Mouse (Mus musculus): Measurements from ENCODE around the gene Klk1b21. TPM values are rescaled to one million over a fixed set of nuclear protein-coding genes. Genes with fewer than 3 reads are reported as not detected.
"Not testable (repeated sequence)": the region's sequence is repeated elsewhere in the genome, so short reads cannot be mapped to it uniquely, and the experiment has no call there.

Gene Klk1b21
- polyA plus RNA-seq (2012; ENCODE audit: insufficient read depth, insufficient read length, low replicate concordance, missing spikeins) = not detected in 2 replicates

- 80% methylated on average over 3 of the region's 3 CpGs for WGBS
- H3K4me3 ChIP-seq (ENCODE audit: insufficient read depth, low read depth, low read length); H3K4me1 ChIP-seq (ENCODE audit: control insufficient read depth, insufficient read depth, low read length); H3K27ac ChIP-seq (ENCODE audit: insufficient read depth, low read depth, low read length): not testable (repeated sequence)
Observed at GRCm38 (mm10) chr7:44102028-44102427, at the start of gene Klk1b21. TSS of gene Klk1b21 (plus strand) at chr7:44102328.

- no peak overlapping the region for H3K27ac ChIP-seq (ENCODE audit: insufficient read depth, low read depth, low read length)
- 78% methylated on average over 2 of the region's 2 CpGs for WGBS
- no peak overlapping the region for H3K4me3 ChIP-seq (ENCODE audit: insufficient read depth, low read depth, low read length)
- TF ChIP-seq POLR2A (IDR thresholded peaks at IDR 0.05; ENCODE audit: insufficient read depth, low read depth, low read length) (no peak), CTCF (IDR thresholded peaks at IDR 0.05; ENCODE audit: insufficient read depth, low read depth, low read length) (no peak)
- H3K4me1 ChIP-seq (ENCODE audit: control insufficient read depth, insufficient read depth, low read length) = no peaks in the 10 kb centered on the region
Observed at GRCm38 (mm10) chr7:44072117-44072516, 30.0 kb upstream of the Klk1b21 start.

- H3K4me3 ChIP-seq (ENCODE audit: insufficient read depth, low read depth, low read length) = no peak overlapping the region
- H3K4me1 ChIP-seq (ENCODE audit: control insufficient read depth, insufficient read depth, low read length) = no peaks in the 10 kb centered on the region
- WGBS = 60% methylated on average over 1 of the region's 1 CpGs
- no peak for TF ChIP-seq CTCF (IDR thresholded peaks at IDR 0.05; ENCODE audit: insufficient read depth, low read depth, low read length)
- no peak for TF ChIP-seq POLR2A (IDR thresholded peaks at IDR 0.05; ENCODE audit: insufficient read depth, low read depth, low read length)
- H3K27ac ChIP-seq (ENCODE audit: insufficient read depth, low read depth, low read length) = no peak overlapping the region
Observed at GRCm38 (mm10) chr7:44077703-44078102, 24.4 kb upstream of the Klk1b21 start.

- H3K4me3 ChIP-seq (ENCODE audit: insufficient read depth, low read depth, low read length) = no peak overlapping the region
- WGBS = 84% methylated on average over 1 of the region's 1 CpGs
- no peak for TF ChIP-seq CTCF (IDR thresholded peaks at IDR 0.05; ENCODE audit: insufficient read depth, low read depth, low read length)
- no peak overlapping the region for H3K27ac ChIP-seq (ENCODE audit: insufficient read depth, low read depth, low read length)
- no peaks in the 10 kb centered on the region for H3K4me1 ChIP-seq (ENCODE audit: control insufficient read depth, insufficient read depth, low read length)
Observed at GRCm38 (mm10) chr7:44096111-44096510, 6.0 kb upstream of the Klk1b21 start.

- H3K27ac ChIP-seq (ENCODE audit: insufficient read depth, low read depth, low read length) = no peak within 1 kb of the TSS
- TF ChIP-seq CTCF (IDR thresholded peaks at IDR 0.05; ENCODE audit: insufficient read depth, low read depth, low read length) (no peak), POLR2A (IDR thresholded peaks at IDR 0.05; ENCODE audit: insufficient read depth, low read depth, low read length) (no peak)
- 61% methylated on average over 4 of the region's 4 CpGs for WGBS
- H3K4me3 ChIP-seq (ENCODE audit: insufficient read depth, low read depth, low read length) = no peak within 1 kb of the TSS
- H3K4me1 ChIP-seq (ENCODE audit: control insufficient read depth, insufficient read depth, low read length) = no peaks in the 10 kb centered on the region
Observed at GRCm38 (mm10) chr7:44112373-44112772, 10.2 kb downstream of the Klk1b21 start, which contains the start of gene Klk1b22. TSS of gene Klk1b22 (plus strand) at chr7:44112673.

- no peak overlapping the region for H3K27ac ChIP-seq (ENCODE audit: insufficient read depth, low read depth, low read length)
- no peaks in the 10 kb centered on the region for H3K4me1 ChIP-seq (ENCODE audit: control insufficient read depth, insufficient read depth, low read length)
- WGBS = 89% methylated on average over 6 of the region's 6 CpGs
- TF ChIP-seq POLR2A (IDR thresholded peaks at IDR 0.05; ENCODE audit: insufficient read depth, low read depth, low read length) = no peak
- TF ChIP-seq CTCF (IDR thresholded peaks at IDR 0.05; ENCODE audit: insufficient read depth, low read depth, low read length) = no peak
- H3K4me3 ChIP-seq (ENCODE audit: insufficient read depth, low read depth, low read length) = no peak overlapping the region
Observed at GRCm38 (mm10) chr7:44123445-44123844, 21.3 kb downstream of the Klk1b21 start.

- WGBS = 94% methylated on average over 3 of the region's 3 CpGs
- no peaks in the 10 kb centered on the region for H3K4me1 ChIP-seq (ENCODE audit: control insufficient read depth, insufficient read depth, low read length)
- no peak within 1 kb of the TSS for H3K4me3 ChIP-seq (ENCODE audit: insufficient read depth, low read depth, low read length)
- no peak within 1 kb of the TSS for H3K27ac ChIP-seq (ENCODE audit: insufficient read depth, low read depth, low read length)
- TF ChIP-seq CTCF (IDR thresholded peaks at IDR 0.05; ENCODE audit: insufficient read depth, low read depth, low read length) = no peak
Observed at GRCm38 (mm10) chr7:44136467-44136866, 34.3 kb downstream of the Klk1b21 start, which contains the start of gene Klk1b16. TSS of gene Klk1b16 (plus strand) at chr7:44136767.

Other genes starting within 250 kb of the Klk1b21 start
- gene Klk4, start 221.2 kb upstream of the Klk1b21 start, polyA plus RNA-seq (2012; ENCODE audit: insufficient read depth, insufficient read length, low replicate concordance, missing spikeins) = not detected in 2 replicates
- not detected in 2 replicates for gene Klk15, start 168.6 kb upstream of the Klk1b21 start, polyA plus RNA-seq (2012; ENCODE audit: insufficient read depth, insufficient read length, low replicate concordance, missing spikeins)
- gene Klk1b8, start 151.7 kb upstream of the Klk1b21 start, polyA plus RNA-seq (2012; ENCODE audit: insufficient read depth, insufficient read length, low replicate concordance, missing spikeins) = not detected in 2 replicates
- not detected in 2 replicates for gene Klk1b1, start 135.6 kb upstream of the Klk1b21 start, polyA plus RNA-seq (2012; ENCODE audit: insufficient read depth, insufficient read length, low replicate concordance, missing spikeins)
- not detected in 2 replicates for gene Klk1b9, start 126.3 kb upstream of the Klk1b21 start, polyA plus RNA-seq (2012; ENCODE audit: insufficient read depth, insufficient read length, low replicate concordance, missing spikeins)
- gene Klk1b11, start 106.5 kb upstream of the Klk1b21 start, polyA plus RNA-seq (2012; ENCODE audit: insufficient read depth, insufficient read length, low replicate concordance, missing spikeins) = not detected in 2 replicates
- gene Klk1b26, start 90.2 kb upstream of the Klk1b21 start, polyA plus RNA-seq (2012; ENCODE audit: insufficient read depth, insufficient read length, low replicate concordance, missing spikeins) = not detected in 2 replicates
- gene Klk1b27, start 50.0 kb upstream of the Klk1b21 start, polyA plus RNA-seq (2012; ENCODE audit: insufficient read depth, insufficient read length, low replicate concordance, missing spikeins) = not detected in 2 replicates
- gene Klk1b22, start 10.3 kb downstream of the Klk1b21 start, polyA plus RNA-seq (2012; ENCODE audit: insufficient read depth, insufficient read length, low replicate concordance, missing spikeins) = not detected in 2 replicates
- not detected in 2 replicates for gene Klk1b16, start 34.4 kb downstream of the Klk1b21 start, polyA plus RNA-seq (2012; ENCODE audit: insufficient read depth, insufficient read length, low replicate concordance, missing spikeins)
- not detected in 2 replicates for gene Klk1b24, start 85.9 kb downstream of the Klk1b21 start, polyA plus RNA-seq (2012; ENCODE audit: insufficient read depth, insufficient read length, low replicate concordance, missing spikeins)
- not detected in 2 replicates for gene Klk1b3, start 95.9 kb downstream of the Klk1b21 start, polyA plus RNA-seq (2012; ENCODE audit: insufficient read depth, insufficient read length, low replicate concordance, missing spikeins)
- not detected in 2 replicates for gene Klk1b4, start 105.1 kb downstream of the Klk1b21 start, polyA plus RNA-seq (2012; ENCODE audit: insufficient read depth, insufficient read length, low replicate concordance, missing spikeins)
- gene Klk1b5, start 113.6 kb downstream of the Klk1b21 start, polyA plus RNA-seq (2012; ENCODE audit: insufficient read depth, insufficient read length, low replicate concordance, missing spikeins) = not detected in 2 replicates
- not detected in 2 replicates for gene Klk1, start 123.0 kb downstream of the Klk1b21 start, polyA plus RNA-seq (2012; ENCODE audit: insufficient read depth, insufficient read length, low replicate concordance, missing spikeins)
- gene Gm36864, start 133.8 kb downstream of the Klk1b21 start, polyA plus RNA-seq (2012; ENCODE audit: insufficient read depth, insufficient read length, low replicate concordance, missing spikeins) = not detected in 2 replicates
- not detected in 2 replicates for gene 1700028J19Rik, start 144.4 kb downstream of the Klk1b21 start, polyA plus RNA-seq (2012; ENCODE audit: insufficient read depth, insufficient read length, low replicate concordance, missing spikeins)
- gene 2410002F23Rik, start 144.4 kb downstream of the Klk1b21 start, polyA plus RNA-seq (2012; ENCODE audit: insufficient read depth, insufficient read length, low replicate concordance, missing spikeins) = not detected in 2 replicates
- gene Acp4, start 155.1 kb downstream of the Klk1b21 start, polyA plus RNA-seq (2012; ENCODE audit: insufficient read depth, insufficient read length, low replicate concordance, missing spikeins) = not detected in 2 replicates
- not detected in 2 replicates for gene Gm15517, start 159.1 kb downstream of the Klk1b21 start, polyA plus RNA-seq (2012; ENCODE audit: insufficient read depth, insufficient read length, low replicate concordance, missing spikeins)
- not detected in 2 replicates for gene Clec11a, start 204.6 kb downstream of the Klk1b21 start, polyA plus RNA-seq (2012; ENCODE audit: insufficient read depth, insufficient read length, low replicate concordance, missing spikeins)
- gene Shank1, start 207.9 kb downstream of the Klk1b21 start, polyA plus RNA-seq (2012; ENCODE audit: insufficient read depth, insufficient read length, low replicate concordance, missing spikeins) = 51.0 and 92.9 TPM in 2 replicates